Mouse (Mus musculus): ENCODE data around the gene Ppm1b. TPM values are rescaled to one million over a fixed set of nuclear protein-coding genes. Genes with fewer than 3 reads are reported as not detected.

The Ppm1b gene
- polyA plus RNA-seq, 1 experiment from 2014 or later, result 108 TPM

DNA sequence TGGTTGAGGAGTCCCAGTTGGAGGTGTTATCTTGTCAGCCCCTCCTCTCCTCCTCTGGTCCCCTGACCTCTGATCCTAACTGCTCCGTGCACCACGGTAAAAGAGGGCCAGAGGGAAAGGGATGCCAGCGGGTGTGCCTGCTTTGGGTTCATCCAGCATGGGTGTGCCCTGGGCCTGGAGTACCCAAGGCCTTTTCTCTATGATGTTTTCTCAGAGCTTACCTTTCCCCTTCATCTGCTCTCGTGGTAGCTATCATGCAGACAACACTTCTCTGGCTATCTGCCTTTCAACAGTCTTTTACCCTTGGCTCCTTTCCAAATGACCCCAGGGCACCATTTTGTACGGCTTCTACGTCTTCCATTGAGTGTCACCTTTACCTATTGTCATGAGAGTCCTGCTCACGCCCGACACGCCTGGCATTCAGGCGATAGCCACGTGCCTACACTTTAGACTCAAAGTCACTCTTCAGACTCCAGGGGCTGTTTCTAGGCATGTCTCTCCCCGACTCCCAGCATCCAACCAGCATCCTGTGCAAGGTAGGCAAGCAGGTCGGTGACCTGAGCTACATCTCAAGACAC is 15.2 kb upstream of the Ppm1b start:
- Histone ChIP-seq H3K4me3 (replicated peaks) (no peak overlapping the region), H3K27me3 (no peaks in the 10 kb centered on the region), H3K9ac (no peak overlapping the region), H3K27ac (no peak overlapping the region), H3K36me3 (replicated peaks) (no peaks in the 10 kb centered on the region), H3K9me3 (no peaks in the 10 kb centered on the region), H3K4me2 (no peak overlapping the region), H3K4me1 (no peaks in the 10 kb centered on the region)
- no peak for ATAC-seq (ENCODE audit: low FRiP score)
- 91% methylated on average over 13 of the region's 13 CpGs for WGBS

DNA sequence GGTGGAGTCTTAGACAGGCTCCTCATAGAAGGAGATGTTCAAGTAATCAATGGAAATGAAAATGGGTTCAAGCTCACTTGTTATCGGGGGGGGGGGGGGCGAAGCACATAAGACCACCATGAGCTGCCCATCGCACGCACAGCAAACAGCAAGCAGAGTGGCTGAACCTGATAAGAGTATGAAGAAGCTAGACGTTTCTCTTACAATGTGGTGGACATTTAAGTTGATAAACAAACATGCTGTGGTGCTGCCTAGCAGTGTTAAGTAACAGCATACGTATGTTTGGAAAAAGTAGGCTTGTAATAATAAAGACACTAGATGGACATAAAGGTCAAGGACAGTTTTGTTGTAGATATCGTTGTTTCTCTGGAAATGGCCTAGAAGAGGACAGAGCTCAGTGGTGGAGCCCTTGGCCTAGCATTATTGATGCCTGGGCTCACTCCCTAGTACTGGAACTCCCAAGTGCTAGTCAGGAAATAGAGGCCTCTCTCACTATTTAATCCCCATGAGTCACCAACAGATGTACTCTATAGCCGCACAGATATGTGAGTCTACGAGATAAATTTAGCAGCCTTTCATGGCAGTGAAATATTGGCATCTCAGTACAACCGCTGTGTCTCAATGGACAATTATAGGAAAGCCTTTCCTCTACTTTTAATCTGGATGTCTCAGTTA is 14.0 kb upstream of the Ppm1b start:
- Histone ChIP-seq H3K4me2 (no peak overlapping the region), H3K4me1 (no peaks in the 10 kb centered on the region), H3K36me3 (replicated peaks) (no peaks in the 10 kb centered on the region), H3K27me3 (no peaks in the 10 kb centered on the region), H3K9ac (no peak overlapping the region), H3K9me3 (no peaks in the 10 kb centered on the region), H3K27ac (no peak overlapping the region), H3K4me3 (replicated peaks) (no peak overlapping the region)
- WGBS, result 93% methylated on average over 10 of the region's 10 CpGs
- ATAC-seq (ENCODE audit: low FRiP score), result no peak

- no peak for ATAC-seq (ENCODE audit: low FRiP score)
- WGBS, result 67% methylated on average over 2 of the region's 2 CpGs
- no peak overlapping the region for H3K4me2 ChIP-seq
- no peaks in the 10 kb centered on the region for H3K9me3 ChIP-seq
- no peaks in the 10 kb centered on the region for H3K36me3 ChIP-seq (replicated peaks)
- no peak overlapping the region for H3K4me3 ChIP-seq (replicated peaks)
- no peak overlapping the region for H3K27ac ChIP-seq
- H3K4me1 ChIP-seq, result no peaks in the 10 kb centered on the region
- H3K9ac ChIP-seq, result no peak overlapping the region
- no peaks in the 10 kb centered on the region for H3K27me3 ChIP-seq
Observed at GRCm38 (mm10) chr17:84943033-84943393, 13.5 kb upstream of the Ppm1b start.

GRCm38 (mm10) chr17:84944348-84944747 is 12.2 kb upstream of the Ppm1b start:
- Histone ChIP-seq H3K36me3 (replicated peaks) (no peaks in the 10 kb centered on the region), H3K4me1 (no peaks in the 10 kb centered on the region), H3K9me3 (no peaks in the 10 kb centered on the region), H3K27ac (no peak overlapping the region), H3K27me3 (no peaks in the 10 kb centered on the region), H3K4me3 (replicated peaks) (no peak overlapping the region), H3K9ac (no peak overlapping the region), H3K4me2 (no peak overlapping the region)
- 89% methylated on average over 6 of the region's 6 CpGs for WGBS
- no peak for ATAC-seq (ENCODE audit: low FRiP score)

DNA sequence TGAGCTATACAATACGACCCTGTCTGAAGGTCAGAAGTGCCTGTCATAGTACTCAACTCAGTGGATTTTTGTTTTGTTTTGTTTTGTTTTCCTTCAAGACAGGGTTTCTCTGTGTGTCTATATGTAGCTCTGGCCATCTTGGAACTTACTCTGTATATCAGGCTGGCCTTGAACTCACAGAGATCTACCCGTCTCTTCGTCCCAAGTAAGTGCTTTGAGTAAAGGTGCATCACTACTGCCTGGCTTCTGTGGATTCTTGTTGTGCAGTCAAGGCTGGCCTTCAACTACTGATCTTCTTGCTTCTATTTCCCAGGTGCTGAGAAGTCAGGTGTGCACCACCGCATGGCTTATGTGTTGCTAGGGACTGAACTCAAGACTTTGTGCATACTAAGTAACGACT is 4.0 kb upstream of the Ppm1b start:
- no peak overlapping the region for H3K9ac ChIP-seq
- H3K27ac ChIP-seq, result no peak overlapping the region
- H3K4me2 ChIP-seq, result no peak overlapping the region
- H3K4me1 ChIP-seq, result peaks cover 10% of the 10 kb centered on the region
- H3K4me3 ChIP-seq (replicated peaks), result no peak overlapping the region
- whole genome bisulfite sequencing, result 95% methylated on average over 5 of the region's 5 CpGs
- H3K36me3 ChIP-seq (replicated peaks), result no peaks in the 10 kb centered on the region
- no peaks in the 10 kb centered on the region for H3K27me3 ChIP-seq
- no peaks in the 10 kb centered on the region for H3K9me3 ChIP-seq
- ATAC-seq (ENCODE audit: low FRiP score), result no peak

- Histone ChIP-seq H3K9me3 (no peaks in the 10 kb centered on the region), H3K27ac (no peak overlapping the region), H3K4me1 (peaks cover 10% of the 10 kb centered on the region), H3K36me3 (replicated peaks) (no peaks in the 10 kb centered on the region), H3K4me3 (replicated peaks) (no peak overlapping the region), H3K27me3 (no peaks in the 10 kb centered on the region), H3K4me2 (no peak overlapping the region), H3K9ac (no peak overlapping the region)
- ATAC-seq (ENCODE audit: low FRiP score), result no peak
- 86% methylated on average over 5 of the region's 5 CpGs for WGBS
Observed at GRCm38 (mm10) chr17:84953776-84954175, 2.8 kb upstream of the Ppm1b start.

DNA sequence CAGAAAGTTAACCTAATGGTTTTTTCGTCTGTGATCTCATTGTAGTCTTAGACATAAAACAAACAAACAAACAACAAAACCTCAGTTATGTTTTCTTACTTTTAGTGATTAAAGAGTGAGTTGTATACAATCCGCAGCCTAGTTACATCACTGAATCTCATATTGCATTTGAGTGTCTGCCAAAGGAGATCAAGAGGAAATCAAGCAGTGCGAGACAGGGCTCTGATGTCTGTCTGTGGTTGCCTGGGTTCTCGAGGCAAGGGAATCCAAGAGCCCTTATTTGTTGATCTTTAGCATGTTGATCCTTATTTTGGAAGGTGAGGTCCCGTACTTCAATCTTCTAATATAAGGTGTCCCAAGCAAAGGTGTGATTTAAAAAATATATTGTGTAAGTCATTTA is 1.7 kb upstream of the Ppm1b start:
- Histone ChIP-seq H3K36me3 (replicated peaks) (no peaks in the 10 kb centered on the region), H3K4me2 (no peak overlapping the region), H3K4me3 (replicated peaks) (no peak overlapping the region), H3K9ac (no peak overlapping the region), H3K4me1 (peaks cover 20% of the 10 kb centered on the region), H3K27me3 (no peaks in the 10 kb centered on the region), H3K9me3 (no peaks in the 10 kb centered on the region), H3K27ac (no peak overlapping the region)
- no peak for ATAC-seq (ENCODE audit: low FRiP score)
- 93% methylated on average over 5 of the region's 5 CpGs for WGBS

GRCm38 (mm10) chr17:84956931-84957486 is 468 bp downstream of the Ppm1b start:
- Histone ChIP-seq H3K9ac (peak overlapping the region; percentile 53), H3K27ac (peak overlapping the region; percentile 96), H3K4me2 (peak overlapping the region; percentile 67), H3K4me3 (replicated peaks) (peak overlapping the region; percentile 99), H3K9me3 (no peaks in the 10 kb centered on the region), H3K27me3 (no peaks in the 10 kb centered on the region), H3K36me3 (replicated peaks) (no peaks in the 10 kb centered on the region), H3K4me1 (peaks cover 30% of the 10 kb centered on the region)
- under 1% methylated on average over 24 of the region's 24 CpGs for WGBS
- peak; percentile 89 for ATAC-seq (ENCODE audit: low FRiP score)

GRCm38 (mm10) chr17:84957487-84958259 is 1.1 kb downstream of the Ppm1b start:
- peak overlapping the region; percentile 96 for H3K27ac ChIP-seq
- H3K27me3 ChIP-seq, result no peaks in the 10 kb centered on the region
- peak overlapping the region; percentile 67 for H3K4me2 ChIP-seq
- H3K4me1 ChIP-seq, result peaks cover 30% of the 10 kb centered on the region
- peak overlapping the region; percentile 99 for H3K4me3 ChIP-seq (replicated peaks)
- ATAC-seq (ENCODE audit: low FRiP score), result peak; percentile 99
- no peaks in the 10 kb centered on the region for H3K36me3 ChIP-seq (replicated peaks)
- no peaks in the 10 kb centered on the region for H3K9me3 ChIP-seq
- peak overlapping the region; percentile 98 for H3K9ac ChIP-seq
- under 1% methylated on average over 40 of the region's 55 CpGs for WGBS

DNA sequence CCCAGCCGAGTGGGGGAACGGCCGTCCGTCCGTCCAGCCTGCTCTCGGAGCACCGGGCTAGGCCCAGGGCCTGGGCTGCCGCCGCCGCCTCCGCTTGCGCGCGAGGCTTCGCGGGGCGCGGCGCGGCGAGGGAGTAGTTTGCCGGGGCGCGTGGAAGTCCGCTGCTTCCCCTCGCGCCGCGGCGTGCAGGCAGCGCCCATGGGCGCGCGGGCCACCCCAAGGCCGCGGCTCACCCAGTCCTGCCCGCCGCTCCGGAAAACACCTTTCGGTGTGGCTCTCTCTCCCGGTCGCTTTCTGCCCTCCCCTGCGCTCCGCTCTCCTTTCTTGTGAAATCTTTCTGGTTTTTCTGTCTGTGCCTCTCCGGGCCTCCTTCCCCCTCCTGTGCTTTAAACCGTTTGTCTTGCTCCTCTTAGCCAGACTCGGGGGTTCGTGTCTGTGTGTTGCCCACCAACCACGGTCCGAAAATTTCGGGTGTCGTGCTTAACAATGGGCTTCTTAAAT is 1.9 kb downstream of the Ppm1b start:
- ATAC-seq (ENCODE audit: low FRiP score), result 0 out of 2 replicates have a peak, but pooled peaks have one; percentile 5
- no peaks in the 10 kb centered on the region for H3K27me3 ChIP-seq

GRCm38 (mm10) chr17:84958986-84959664 is 2.6 kb downstream of the Ppm1b start:
- Histone ChIP-seq H3K4me3 (replicated peaks) (peak overlapping the region; percentile 99), H3K4me2 (peak overlapping the region; percentile 65), H3K36me3 (replicated peaks) (no peaks in the 10 kb centered on the region), H3K4me1 (peaks cover 30% of the 10 kb centered on the region), H3K27ac (no peak overlapping the region), H3K9ac (peak overlapping the region; percentile 98; the same call in 1 of the 2 replicates), H3K9me3 (no peaks in the 10 kb centered on the region), H3K27me3 (no peaks in the 10 kb centered on the region)
- ATAC-seq (ENCODE audit: low FRiP score), result no peak
- 41% methylated on average over 6 of the region's 6 CpGs for WGBS

More for the DNA sequence above, 1.9 kb downstream of the Ppm1b start:
- peak overlapping the region; percentile 94 for H3K27ac ChIP-seq
- peak overlapping the region; percentile 65 for H3K4me2 ChIP-seq
- peak overlapping the region; percentile 98 for H3K9ac ChIP-seq
- H3K4me3 ChIP-seq (replicated peaks), result peak overlapping the region; percentile 99
- H3K9me3 ChIP-seq, result no peaks in the 10 kb centered on the region
- WGBS, result under 1% methylated on average over 43 of the region's 52 CpGs
- no peaks in the 10 kb centered on the region for H3K36me3 ChIP-seq (replicated peaks)
- H3K4me1 ChIP-seq, result peaks cover 30% of the 10 kb centered on the region

DNA sequence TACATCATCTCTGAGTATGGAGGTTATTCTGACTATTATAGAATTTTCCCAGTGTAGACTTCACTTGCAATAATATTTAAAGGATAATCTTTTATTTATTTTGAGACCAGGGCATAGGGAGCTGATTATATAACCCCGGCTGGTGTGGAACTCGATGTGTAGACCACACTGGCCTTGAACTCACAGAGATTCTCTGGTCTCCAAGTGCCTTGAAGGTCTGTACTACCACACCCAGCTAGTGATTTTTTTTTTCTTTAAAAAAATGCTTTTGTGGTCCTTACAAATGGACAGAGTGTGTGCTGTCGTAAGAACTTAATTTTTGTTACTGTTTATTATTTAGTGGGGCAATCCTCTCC is 3.1 kb downstream of the Ppm1b start:
- WGBS, result 74% methylated on average over 3 of the region's 3 CpGs
- H3K4me1 ChIP-seq, result peaks cover 30% of the 10 kb centered on the region
- ATAC-seq (ENCODE audit: low FRiP score), result no peak

More for the DNA sequence above, 3.1 kb downstream of the Ppm1b start:
- Histone ChIP-seq H3K27ac (no peak overlapping the region), H3K9ac (no peak overlapping the region), H3K9me3 (no peaks in the 10 kb centered on the region), H3K4me3 (replicated peaks) (peak overlapping the region; percentile 99), H3K27me3 (no peaks in the 10 kb centered on the region), H3K36me3 (replicated peaks) (no peaks in the 10 kb centered on the region), H3K4me2 (peak overlapping the region; percentile 65)

Data from forebrain, embryonic 12.5 days (tissue).